In genomic region chr3:100561561-100562175, GRCm38 (mm10) we compare ENCODE assay signal across 20 mouse cellular contexts.
A peak's percentile ranks its signal among the peaks of the same experiment; 100 is the strongest.
DNase-seq lines count a peak whose midpoint lies in the region; ATAC-seq and TF ChIP-seq lines count a peak whose summit lies in the region.
"Had no signal": no experiment of that assay in that cellular context is flagged by ENCODE, and none has a peak within 500 bp of the region (broad histone marks: within the 10 kb centered on the region; RNA-seq: fewer than 3 reads in every experiment).

No protein-coding gene starts in this region.

- H3K4me3 ChIP-seq in spleen, adult 2 months (ENCODE audit: extremely low read depth, insufficient read depth, insufficient read length) = no peak overlapping the region
- H3K4me3 ChIP-seq in kidney, embryonic 16.5 days (ENCODE audit: low read length) = no peak overlapping the region
- H3K4me3 ChIP-seq: embryonic facial prominence, embryonic 12.5 days; gastrocnemius, adult 2 months; heart, embryonic 12.5 days; hindbrain, embryonic 10.5 days; hindbrain, embryonic 15.5 days had no signal

- ATAC-seq in activated CD4-positive, CD25-positive, alpha-beta regulatory T cell, adult 4 months = peak; percentile 43
- ATAC-seq in megakaryocyte progenitor cell, adult 5-6 weeks (replicated peaks; ENCODE audit: poor library complexity) = no peak
- ATAC-seq in kidney, embryonic 16.5 days (ENCODE audit: low FRiP score, low TSS enrichment) = no peak
- ATAC-seq: forebrain, embryonic 16.5 days had no signal

- no peak overlapping the region for H3K9ac ChIP-seq in kidney, embryonic 16.5 days (replicated peaks; ENCODE audit: low read length)
- H3K9ac ChIP-seq: embryonic facial prominence, embryonic 12.5 days; heart, embryonic 12.5 days; hindbrain, embryonic 15.5 days had no signal

- no peaks in the 10 kb centered on the region for H3K27me3 ChIP-seq in spleen, adult 2 months (ENCODE audit: control insufficient read depth, insufficient read depth, low read length)
- no peaks in the 10 kb centered on the region for H3K27me3 ChIP-seq in kidney, embryonic 16.5 days (ENCODE audit: insufficient read depth, low read length)
- H3K27me3 ChIP-seq: embryonic facial prominence, embryonic 12.5 days; heart, embryonic 12.5 days; hindbrain, embryonic 15.5 days had no signal

- TF ChIP-seq CTCF in spleen, adult 2 months (IDR thresholded peaks at IDR 0.05; ENCODE audit: extremely low read depth, insufficient read depth, insufficient read length, insufficient replicate concordance) = no peak

- peaks cover 1% of the 10 kb centered on the region; the same call in 1 of the 2 replicates for H3K36me3 ChIP-seq in spleen, adult 2 months (ENCODE audit: control insufficient read depth, insufficient read depth, low read length)
- H3K36me3 ChIP-seq in kidney, embryonic 16.5 days (ENCODE audit: insufficient read depth, low read length) = peaks cover 9% of the 10 kb centered on the region; the same call in 1 of the 2 replicates

- TF ChIP-seq POLR2A in spleen, adult 2 months (IDR thresholded peaks at IDR 0.05; ENCODE audit: low read depth, low read length) = no peak

- no peak for DNase-seq in spleen, adult 2 months (ENCODE audit: low read depth in 1 of 2, low spot score in 2 of 2)
- no peak for DNase-seq in spleen, postnatal 14 days (ENCODE audit: low spot score in 2 of 2)
- peak; percentile 66 for DNase-seq in CD4-positive helper T cell, adult 2 months (ENCODE audit: low read depth, low spot score)
- DNase-seq in naive thymus-derived CD4-positive, alpha-beta T cell, adult 2 months (ENCODE audit: low read depth) = peak; percentile 70
- DNase-seq in cerebellum, adult 18-20 months = no peak
- DNase-seq: adrenal gland, postnatal 10 days; B cell, adult 2 months; cerebellum, adult 11 months; cerebellum, adult 9-10 months; cerebellum, postnatal 25 days; gastrocnemius, adult 2 months; gastrocnemius, postnatal 25 days had no signal

- 85% methylated on average over 2 of the region's 2 CpGs for WGBS in spleen, adult 2 months
- WGBS in kidney, embryonic 16.5 days = 91% methylated on average over 2 of the region's 2 CpGs

- H3K27ac ChIP-seq in spleen, adult 2 months (ENCODE audit: insufficient read depth, low read length) = peak overlapping the region; percentile 73
- no peak overlapping the region for H3K27ac ChIP-seq in kidney, embryonic 16.5 days (ENCODE audit: low read length)
- H3K27ac ChIP-seq: embryonic facial prominence, embryonic 12.5 days; hindbrain, embryonic 10.5 days; hindbrain, embryonic 15.5 days had no signal

- H3K4me1 ChIP-seq in spleen, adult 2 months (ENCODE audit: control insufficient read depth, insufficient read depth, insufficient read length) = peaks cover 6% of the 10 kb centered on the region; the same call in 1 of the 2 replicates
- no peaks in the 10 kb centered on the region for H3K4me1 ChIP-seq in kidney, embryonic 16.5 days (ENCODE audit: insufficient read depth, low read length)
- H3K4me1 ChIP-seq: embryonic facial prominence, embryonic 12.5 days; hindbrain, embryonic 10.5 days; hindbrain, embryonic 15.5 days had no signal

- no peak overlapping the region for H3K4me2 ChIP-seq in kidney, embryonic 16.5 days (replicated peaks; ENCODE audit: low read depth, low read length)
- H3K4me2 ChIP-seq: embryonic facial prominence, embryonic 12.5 days; heart, embryonic 12.5 days; hindbrain, embryonic 15.5 days had no signal

- no peaks in the 10 kb centered on the region for H3K9me3 ChIP-seq in kidney, embryonic 16.5 days (ENCODE audit: low read length)
- H3K9me3 ChIP-seq: embryonic facial prominence, embryonic 12.5 days; heart, embryonic 12.5 days; hindbrain, embryonic 10.5 days; hindbrain, embryonic 15.5 days had no signal

Comparison
In these comparisons a context has a peak if more than half of its experiments do, and no peak if none do; other contexts are left out.
1. DNase-seq: peak in CD4-positive helper T cell, adult 2 months (single experiment) and naive thymus-derived CD4-positive, alpha-beta T cell, adult 2 months (single experiment); none in spleen, adult 2 months (0 of 2), spleen, postnatal 14 days (0 of 2) and cerebellum, adult 18-20 months (0 of 2).